Mouse (Mus musculus) embryonic facial prominence, embryonic 11.5 days (tissue): ENCODE data around the gene Crnkl1. TPM values are rescaled to one million over a fixed set of nuclear protein-coding genes. Genes with fewer than 3 reads are reported as not detected.

ENCODE experiments used
- ATAC-seq: fragments of 200-750 bp; cut with Nextera tagmentation; replicated peaks from 2 replicates; pipeline ENCODE4 v1.8.0; 2017; ENCODE audit warnings: low read depth; ENCODE audit not compliant: insufficient number of reproducible peaks, low FRiP score, low TSS enrichment
- DNase-seq: peaks from one replicate; pipeline ENCODE4 v3.0.0-alpha.2; 2015; ENCODE audit warnings: low spot score
- H3K27ac ChIP-seq: fragments of 300-500 bp; sonication (generic); replicated peaks from 2 replicates; pipeline ENCODE4 v1.5.1; 2014; ENCODE audit warnings: mild to moderate bottlenecking, low read depth, low read length, control low read depth
- H3K27me3 ChIP-seq: fragments of 300-500 bp; sonication (generic); 2 replicates; pipeline ENCODE4 v1.6.1; 2014; ENCODE audit warnings: mild to moderate bottlenecking, low read length, moderate library complexity, mixed read lengths; ENCODE audit not compliant: control insufficient read depth, insufficient read depth
- H3K36me3 ChIP-seq: fragments of 300-500 bp; sonication (generic); replicated peaks from 2 replicates; pipeline ENCODE4 v1.6.1; 2014; ENCODE audit warnings: low read depth, mild to moderate bottlenecking, low read length, moderate library complexity, mixed read lengths; ENCODE audit not compliant: control insufficient read depth, insufficient read depth
- H3K4me1 ChIP-seq: fragments of 300-500 bp; sonication (generic); 2 replicates; pipeline ENCODE4 v1.6.1; 2014; ENCODE audit warnings: low read length, mixed read lengths; ENCODE audit not compliant: control insufficient read depth, insufficient read depth
- H3K4me2 ChIP-seq: fragments of 300-500 bp; sonication (generic); 2 replicates; pipeline ENCODE4 v1.6.1; 2014; ENCODE audit warnings: low read depth, mild to moderate bottlenecking, control low read depth, low read length, moderate library complexity
- H3K4me3 ChIP-seq: fragments of 300-500 bp; sonication (generic); 2 replicates; pipeline ENCODE4 v1.5.1; 2014; ENCODE audit warnings: low read depth, low read length, control low read depth
- H3K9ac ChIP-seq: fragments of 300-500 bp; sonication (generic); replicated peaks from 2 replicates; pipeline ENCODE4 v1.6.1; 2014; ENCODE audit warnings: mild to moderate bottlenecking, control low read depth, low read length
- H3K9me3 ChIP-seq: fragments of 300-500 bp; sonication (generic); replicated peaks from 2 replicates; pipeline ENCODE4 v1.6.1; 2016; ENCODE audit warnings: mild to moderate bottlenecking, low read length, inconsistent platforms, mixed read lengths; ENCODE audit not compliant: control insufficient read depth
- WGBS: fragments of 180-500 bp; shearing (Covaris S2); extraction: QIAGEN DNeasy Blood & Tissue Kit; methylation state at CpG from one replicate; pipeline ENCODE4 v1.1.7; 2014; 5-methylcytosine and 5-hydroxymethylcytosine counted together
- microRNA-seq: library from miRNA; unstranded; fragments of <30 nt; microRNA quantifications from one replicate; pipeline ENCODE4, GENCODE M21; 2016; ENCODE audit warnings: borderline number of aligned reads
- polyA plus RNA-seq: library from polyadenylated mRNA; unstranded; fragments of >200 nt; fragmentation: Nextera tagmentation; extraction: Ambion mirVana; gene quantifications from 2 replicates; pipeline ENCODE4 v1.2.1, GENCODE M21; 2014

Crnkl1 gene
- polyA plus RNA-seq, 1 experiment from 2014 or later = 50.6 TPM

- H3K27me3 ChIP-seq = no peaks in the 10 kb centered on the region
- no peak overlapping the region for H3K9ac ChIP-seq
- H3K36me3 ChIP-seq = peaks cover 3% of the 10 kb centered on the region
- H3K27ac ChIP-seq = peak overlapping the region; percentile 60
- H3K4me2 ChIP-seq = no peak overlapping the region
- H3K4me1 ChIP-seq = no peaks in the 10 kb centered on the region; the same call in 1 of the 2 replicates
- H3K9me3 ChIP-seq = no peaks in the 10 kb centered on the region
- no peak overlapping the region for H3K4me3 ChIP-seq
- peak; percentile 81 for ATAC-seq
- 37% methylated on average over 11 of the region's 11 CpGs for WGBS
- DNase-seq = peak; percentile 86
Observed at GRCm38 (mm10) chr2:145880887-145881747, 53.7 kb downstream of the Crnkl1 start.

GRCm38 (mm10) chr2:145877191-145877590 lies 57.6 kb downstream of the Crnkl1 start:
- WGBS = 87% methylated on average over 3 of the region's 3 CpGs
- DNase-seq (no peak), ATAC-seq (no peak)
- H3K27ac ChIP-seq = no peak overlapping the region
- H3K9ac ChIP-seq = no peak overlapping the region
- no peak overlapping the region for H3K4me3 ChIP-seq
- H3K4me1 ChIP-seq = no peaks in the 10 kb centered on the region
- no peak overlapping the region for H3K4me2 ChIP-seq
- peaks cover 3% of the 10 kb centered on the region for H3K36me3 ChIP-seq
- H3K9me3 ChIP-seq = no peaks in the 10 kb centered on the region
- no peaks in the 10 kb centered on the region for H3K27me3 ChIP-seq

GRCm38 (mm10) chr2:145874879-145875482 lies 59.8 kb downstream of the Crnkl1 start:
- Histone ChIP-seq H3K4me2 (no peak overlapping the region), H3K9ac (no peak overlapping the region), H3K27ac (no peak overlapping the region), H3K9me3 (no peaks in the 10 kb centered on the region), H3K4me1 (no peaks in the 10 kb centered on the region), H3K36me3 (peaks cover 3% of the 10 kb centered on the region), H3K4me3 (no peak overlapping the region), H3K27me3 (no peaks in the 10 kb centered on the region)
- ATAC-seq (no peak), DNase-seq (no peak)
- WGBS = 64% methylated on average over 3 of the region's 3 CpGs

- no peak overlapping the region for H3K9ac ChIP-seq
- no peaks in the 10 kb centered on the region for H3K9me3 ChIP-seq
- no peaks in the 10 kb centered on the region for H3K4me1 ChIP-seq
- DNase-seq = no peak
- no peak overlapping the region for H3K4me3 ChIP-seq
- no peak for ATAC-seq
- H3K27me3 ChIP-seq = no peaks in the 10 kb centered on the region
- H3K36me3 ChIP-seq = peaks cover under 1% of the 10 kb centered on the region
- no peak overlapping the region for H3K4me2 ChIP-seq
- no peak overlapping the region for H3K27ac ChIP-seq
- WGBS = 94% methylated on average over 1 of the region's 1 CpGs
Observed at GRCm38 (mm10) chr2:145873953-145874352, 60.9 kb downstream of the Crnkl1 start.

GRCm38 (mm10) chr2:145872099-145872498 lies 62.7 kb downstream of the Crnkl1 start:
- H3K4me1 ChIP-seq = no peaks in the 10 kb centered on the region
- H3K9ac ChIP-seq = no peak overlapping the region
- DNase-seq (no peak), ATAC-seq (no peak)
- H3K27ac ChIP-seq = no peak overlapping the region
- no peaks in the 10 kb centered on the region for H3K9me3 ChIP-seq
- H3K27me3 ChIP-seq = no peaks in the 10 kb centered on the region
- no peak overlapping the region for H3K4me2 ChIP-seq
- WGBS = 81% methylated on average over 1 of the region's 1 CpGs
- H3K4me3 ChIP-seq = no peak overlapping the region
- no peaks in the 10 kb centered on the region for H3K36me3 ChIP-seq

GRCm38 (mm10) chr2:145871308-145871707 lies 63.5 kb downstream of the Crnkl1 start:
- H3K36me3 ChIP-seq = no peaks in the 10 kb centered on the region
- 91% methylated on average over 4 of the region's 4 CpGs for WGBS

More at GRCm38 (mm10) chr2:145871308-145871707, 63.5 kb downstream of the Crnkl1 start:
- no peak overlapping the region for H3K27ac ChIP-seq
- no peak overlapping the region for H3K9ac ChIP-seq
- ATAC-seq = no peak
- H3K9me3 ChIP-seq = no peaks in the 10 kb centered on the region
- no peaks in the 10 kb centered on the region for H3K4me1 ChIP-seq
- no peak for DNase-seq
- no peak overlapping the region for H3K4me3 ChIP-seq
- H3K4me2 ChIP-seq = no peak overlapping the region
- no peaks in the 10 kb centered on the region for H3K27me3 ChIP-seq

Small RNAs within 50 kb of the gene (microRNA-seq; reads per million reads assigned to microRNA genes)
- gene Gm25026 = not detected

Other genes with a start within 250 kb of the Crnkl1 start
- 178 and 190 TPM in 2 replicates for gene Naa20, start 32.9 kb downstream of the Crnkl1 start, polyA plus RNA-seq
- gene Cfap61, start 230 bp downstream of the Crnkl1 start, polyA plus RNA-seq = 0.38 and 1.3 TPM in 2 replicates